Mouse (Mus musculus): ENCODE data around the gene Bzw1. TPM values are rescaled to one million over a fixed set of nuclear protein-coding genes. Genes with fewer than 3 reads are reported as not detected.

Bzw1 gene
- polyA plus RNA-seq, 1 experiment = 13.3 TPM

GRCm38 (mm10) chr1:58448396-58448795 is 55.7 kb downstream of the Bzw1 start:
- peaks cover 6% of the 10 kb centered on the region for H3K36me3 ChIP-seq (ENCODE audit: control insufficient read depth, insufficient read depth, low read length)
- WGBS = 89% methylated on average over 7 of the region's 7 CpGs
- H3K27me3 ChIP-seq (ENCODE audit: control insufficient read depth, insufficient read depth, low read length) = no peaks in the 10 kb centered on the region
- TF ChIP-seq POLR2A (IDR thresholded peaks at IDR 0.05; ENCODE audit: low read depth, low read length) = no peak
- TF ChIP-seq CTCF (IDR thresholded peaks at IDR 0.05; ENCODE audit: extremely low read depth, insufficient read depth, insufficient read length, insufficient replicate concordance) = no peak
- no peak overlapping the region for H3K27ac ChIP-seq (ENCODE audit: insufficient read depth, low read length)
- no peak for DNase-seq (ENCODE audit: low read depth in 1 of 2, low spot score in 2 of 2)
- peaks cover 4% of the 10 kb centered on the region for H3K4me1 ChIP-seq (ENCODE audit: control insufficient read depth, insufficient read depth, insufficient read length)
- no peak overlapping the region for H3K4me3 ChIP-seq (ENCODE audit: extremely low read depth, insufficient read depth, insufficient read length)

DNA sequence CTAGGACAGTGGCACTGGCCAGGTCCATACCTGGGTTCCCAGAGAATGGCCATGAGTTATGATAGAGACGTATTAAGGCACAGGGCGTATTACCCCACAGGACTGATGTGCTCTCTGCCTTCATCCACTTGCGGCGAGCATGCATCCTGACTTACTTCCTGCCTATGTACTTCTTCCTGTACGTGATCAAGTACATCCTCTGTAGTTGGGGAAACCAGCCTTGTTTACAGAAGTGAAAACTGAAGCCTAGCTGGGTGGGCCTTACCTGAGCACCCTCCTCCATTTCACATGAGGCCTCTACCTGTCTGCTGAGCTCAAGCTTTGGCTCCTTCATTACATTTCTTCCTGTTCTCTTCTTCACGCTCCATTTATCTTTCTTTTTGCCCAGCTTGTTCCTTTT is 61.6 kb downstream of the Bzw1 start:
- peaks cover 13% of the 10 kb centered on the region for H3K36me3 ChIP-seq (ENCODE audit: control insufficient read depth, insufficient read depth, low read length)
- 70% methylated on average over 6 of the region's 6 CpGs for WGBS
- H3K27me3 ChIP-seq (ENCODE audit: control insufficient read depth, insufficient read depth, low read length) = no peaks in the 10 kb centered on the region
- TF ChIP-seq CTCF (IDR thresholded peaks at IDR 0.05; ENCODE audit: extremely low read depth, insufficient read depth, insufficient read length, insufficient replicate concordance) (no peak), POLR2A (IDR thresholded peaks at IDR 0.05; ENCODE audit: low read depth, low read length) (no peak)
- H3K4me1 ChIP-seq (ENCODE audit: control insufficient read depth, insufficient read depth, insufficient read length) = no peaks in the 10 kb centered on the region
- peak in 1 of 2 experiments; percentile 35 for DNase-seq (ENCODE audit: low read depth in 1 of 2, low spot score in 2 of 2)
- H3K27ac ChIP-seq (ENCODE audit: insufficient read depth, low read length) = peak overlapping the region; percentile 37
- no peak overlapping the region for H3K4me3 ChIP-seq (ENCODE audit: extremely low read depth, insufficient read depth, insufficient read length)

Other genes with a start within 250 kb of the Bzw1 start
- 0.05 TPM in 1 of 2 replicates, not detected in the other for gene Aox4, start 182.5 kb upstream of the Bzw1 start, polyA plus RNA-seq (2012; rRNA removed)
- 0.02 TPM in 1 of 2 replicates, not detected in the other for gene Aox2, start 114.6 kb upstream of the Bzw1 start, polyA plus RNA-seq (2012; rRNA removed)
- 37.5 and 48.1 TPM in 2 replicates for gene Clk1, start 31.2 kb downstream of the Bzw1 start, polyA plus RNA-seq (2012; rRNA removed)
- gene Nif3l1, start 52.3 kb downstream of the Bzw1 start, polyA plus RNA-seq (2012; rRNA removed) = 7.5 and 8.6 TPM in 2 replicates
- gene Ppil3, start 52.6 kb downstream of the Bzw1 start, polyA plus RNA-seq (2012; rRNA removed) = 9.4 and 16.9 TPM in 2 replicates
- 8.5 and 10.4 TPM in 2 replicates for gene Orc2, start 112.2 kb downstream of the Bzw1 start, polyA plus RNA-seq (2012; rRNA removed)
- gene Fam126b, start 193.4 kb downstream of the Bzw1 start, polyA plus RNA-seq (2012; rRNA removed) = 0.67 TPM in 2 replicates
- 13.8 and 13.9 TPM in 2 replicates for gene Ndufb3, start 193.5 kb downstream of the Bzw1 start, polyA plus RNA-seq (2012; rRNA removed)